22 mouse cellular contexts compared by ENCODE assay signal in the genomic region with DNA sequence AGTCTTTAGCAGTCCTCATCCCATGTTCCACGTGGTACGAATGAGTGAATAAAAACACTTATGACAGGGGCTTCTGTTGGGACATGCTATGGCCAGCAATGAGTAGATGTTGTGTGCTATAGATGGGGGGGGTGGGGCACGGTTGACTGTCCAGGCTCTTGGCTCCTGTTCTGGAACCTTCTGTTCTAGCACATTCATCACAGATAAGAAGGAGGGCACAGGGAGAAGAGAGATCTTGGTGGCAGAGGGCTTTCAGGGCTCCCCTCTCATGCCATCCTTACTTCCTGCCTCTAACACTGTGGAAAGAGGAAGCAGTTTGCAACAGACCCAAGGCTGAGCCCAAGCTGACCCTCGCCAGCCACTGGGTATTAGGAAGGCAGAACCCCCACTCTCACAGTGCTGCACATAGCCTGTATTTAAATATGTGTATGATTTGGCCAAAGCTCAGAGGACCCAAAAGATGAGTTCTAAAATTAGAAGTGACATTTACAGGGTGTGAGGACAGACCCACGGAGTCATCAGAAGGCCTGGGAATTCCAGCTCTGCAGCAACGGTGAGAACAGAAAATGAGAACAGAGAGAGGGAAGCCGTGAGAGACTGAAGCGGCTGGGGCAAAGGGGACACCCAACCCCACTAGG. TPM values are rescaled to one million over a fixed set of nuclear protein-coding genes. Genes with fewer than 3 reads are reported as not detected.
A peak's percentile ranks its signal among the peaks of the same experiment; 100 is the strongest.
DNase-seq lines count a peak whose midpoint lies in the region; ATAC-seq and TF ChIP-seq lines count a peak whose summit lies in the region.
"Had no signal": no experiment of that assay in that cellular context is flagged by ENCODE, and none has a peak within 500 bp of the region (broad histone marks: within the 10 kb centered on the region; RNA-seq: fewer than 3 reads in every experiment).

No protein-coding gene starts in this region.

- no peak for ATAC-seq in heart, embryonic 14.5 days (ENCODE audit: insufficient number of reproducible peaks, insufficient read depth, low FRiP score, low read depth)
- ATAC-seq in lung, postnatal 0 days = no peak
- peak; percentile 68 for ATAC-seq in megakaryocyte progenitor cell, adult 5-6 weeks (replicated peaks; ENCODE audit: poor library complexity)
- ATAC-seq: CD4-positive, CD25-positive, alpha-beta regulatory T cell, adult 4 months; Patski had no signal

- WGBS in heart, embryonic 14.5 days = 48% methylated on average over 8 of the region's 8 CpGs
- 59% methylated on average over 8 of the region's 8 CpGs for WGBS in lung, postnatal 0 days

- TF ChIP-seq CTCF in lung, postnatal 0 days (IDR thresholded peaks at IDR 0.05) = no peak

- H3K9ac ChIP-seq in heart, embryonic 14.5 days (ENCODE audit: low read length) = peak overlapping the region; percentile 30; the same call in 1 of the 2 replicates
- H3K9ac ChIP-seq in lung, postnatal 0 days (replicated peaks; ENCODE audit: low read depth) = no peak overlapping the region
- H3K9ac ChIP-seq: forebrain, embryonic 12.5 days; hindbrain, embryonic 12.5 days; limb, embryonic 12.5 days; liver, embryonic 13.5 days had no signal

- H3K4me1 ChIP-seq in heart, embryonic 14.5 days (ENCODE audit: control insufficient read depth in 2 of 2, insufficient read depth in 2 of 2, low read length in 2 of 2) = peaks cover 42 to 52% of the 10 kb centered on the region in 2 experiments
- no peaks in the 10 kb centered on the region for H3K4me1 ChIP-seq in lung, postnatal 0 days (ENCODE audit: insufficient read depth, low read depth, low read length)

- no peak for TF ChIP-seq EP300 in lung, postnatal 0 days (IDR thresholded peaks at IDR 0.05)

- no peaks in the 10 kb centered on the region for H3K36me3 ChIP-seq in heart, embryonic 14.5 days (ENCODE audit: control insufficient read depth, insufficient read depth, low read length)
- no peaks in the 10 kb centered on the region for H3K36me3 ChIP-seq in lung, postnatal 0 days (ENCODE audit: insufficient read depth, low read length)
- H3K36me3 ChIP-seq: forebrain, embryonic 12.5 days; hindbrain, embryonic 12.5 days; liver, embryonic 13.5 days had no signal

- no peaks in the 10 kb centered on the region for H3K9me3 ChIP-seq in heart, embryonic 14.5 days (ENCODE audit: control insufficient read depth, low read length)
- no peaks in the 10 kb centered on the region for H3K9me3 ChIP-seq in lung, postnatal 0 days (ENCODE audit: low read length)
- H3K9me3 ChIP-seq: forebrain, embryonic 12.5 days; hindbrain, embryonic 12.5 days; limb, embryonic 12.5 days; liver, embryonic 13.5 days had no signal

- H3K27me3 ChIP-seq in heart, embryonic 14.5 days (ENCODE audit: control insufficient read depth, insufficient read depth, low read length) = no peaks in the 10 kb centered on the region
- no peaks in the 10 kb centered on the region for H3K27me3 ChIP-seq in lung, postnatal 0 days (replicated peaks; ENCODE audit: insufficient read depth, low read length)
- H3K27me3 ChIP-seq: liver, embryonic 13.5 days had no signal

- peak overlapping the region; percentile 49 for H3K4me2 ChIP-seq in heart, embryonic 14.5 days (ENCODE audit: low read length)
- no peak overlapping the region for H3K4me2 ChIP-seq in lung, postnatal 0 days (replicated peaks; ENCODE audit: low read depth, low read length)
- H3K4me2 ChIP-seq: forebrain, embryonic 12.5 days; hindbrain, embryonic 12.5 days; limb, embryonic 12.5 days; liver, embryonic 13.5 days had no signal

- no peak overlapping the region for H3K4me3 ChIP-seq in heart, embryonic 14.5 days (ENCODE audit: control insufficient read depth in 1 of 2, insufficient read depth in 1 of 2, low read depth in 1 of 2, low read length in 2 of 2)
- no peak overlapping the region for H3K4me3 ChIP-seq in lung, postnatal 0 days (ENCODE audit: low read depth, low read length)
- H3K4me3 ChIP-seq: forebrain, embryonic 12.5 days; hindbrain, embryonic 12.5 days; limb, embryonic 12.5 days; liver, embryonic 13.5 days had no signal

- peak overlapping the region; percentile 78 to 80 for H3K27ac ChIP-seq in heart, embryonic 14.5 days (replicated peaks in 1 of 2; ENCODE audit: control insufficient read depth in 1 of 2, insufficient read depth in 1 of 2, low read depth in 2 of 2, low read length in 2 of 2)
- H3K27ac ChIP-seq in lung, postnatal 0 days (ENCODE audit: low read length) = no peak overlapping the region
- H3K27ac ChIP-seq: forebrain, embryonic 12.5 days; hindbrain, embryonic 12.5 days; limb, embryonic 12.5 days; liver, embryonic 13.5 days had no signal

- peak; percentile 30 for DNase-seq in cerebellum, adult 9-11 months
- DNase-seq in cerebellum, postnatal 10 days = no peak
- DNase-seq in heart, adult 18-20 months = no peak
- DNase-seq in lung, postnatal 0 days (ENCODE audit: low spot score) = peak; percentile 20
- DNase-seq in lung, postnatal 4 days = no peak
- no peak for DNase-seq in left cerebral cortex, adult 11 months (ENCODE audit: low spot score)
- DNase-seq: adrenal gland, adult 8-10 months; cerebellum, adult 11-12 months; gastrocnemius, postnatal 14 days; kidney, adult 18-20 months; kidney, postnatal 14 days; liver, embryonic 13.5 days; retina, postnatal 1 day; right cerebral cortex, postnatal 4 days; thymus, postnatal 14 days had no signal

RNA-seq across cellular contexts. Expression of a gene that starts 6.3 kb away (rescaled TPM):
- polyA plus RNA-seq in heart, embryonic 14.5 days (2014; fragmentation: Nextera tagmentation; extraction: Ambion mirVana) = 13.3 and 17.7 TPM in 2 replicates
- 1 to 10 TPM; 5.1 to 7.2 TPM for total RNA-seq in heart, adult 18-20 months (2021)
- 13.6 and 16.4 TPM in 2 replicates for polyA plus RNA-seq in lung, postnatal 0 days (2015; fragmentation: Nextera tagmentation; extraction: Ambion mirVana)
- total RNA-seq in megakaryocyte progenitor cell, adult 5-6 weeks (2015) = 17.0 and 18.6 TPM in 2 replicates
- total RNA-seq in megakaryocyte progenitor cell, adult 5-6 weeks (2017) = 18.7 and 21.8 TPM in 2 replicates
- polyA plus RNA-seq: Patski had no signal

Comparison
In these comparisons a context has a peak if more than half of its experiments do, and no peak if none do; other contexts are left out.
1. DNase-seq: peak in cerebellum, adult 9-11 months (single experiment) and lung, postnatal 0 days (single experiment); none in cerebellum, postnatal 10 days (0 of 2), heart, adult 18-20 months (0 of 2), lung, postnatal 4 days (0 of 2) and left cerebral cortex, adult 11 months (single experiment).